Mouse (Mus musculus): ENCODE measurements around the gene Klhl5. TPM values are rescaled to one million over a fixed set of nuclear protein-coding genes. Genes with fewer than 3 reads are reported as not detected.

Gene Klhl5
- total RNA-seq, 1 experiment = 5.0 TPM

GRCm38 (mm10) chr5:65074693-65075092, 32.6 kb upstream of the Klhl5 start:
- no peaks in the 10 kb centered on the region for H3K36me3 ChIP-seq (ENCODE audit: control insufficient read depth, insufficient read depth, low read length, poor library complexity, severe bottlenecking)
- no peak overlapping the region for H3K27ac ChIP-seq (ENCODE audit: insufficient read depth, low read depth, low read length, poor library complexity, severe bottlenecking)
- in situ Hi-C loops (cut with MboI; ENCODE audit: low sequenced_read_pairs in 2 of 2, unreplicated experiment in 2 of 2) = no loop called here
- H3K9me3 ChIP-seq (ENCODE audit: control insufficient read depth, insufficient read depth, low read depth, low read length) = no peaks in the 10 kb centered on the region
- no peak overlapping the region for H3K9ac ChIP-seq (ENCODE audit: insufficient read depth, low read depth, low read length, poor library complexity, severe bottlenecking)
- no peak overlapping the region for H3K4me3 ChIP-seq (ENCODE audit: insufficient read depth in 1 of 2, low read depth in 1 of 2, low read length in 2 of 2, poor library complexity in 1 of 2, severe bottlenecking in 1 of 2)
- no peak for TF ChIP-seq ZC3H11A (IDR thresholded peaks at IDR 0.05; ENCODE audit: borderline replicate concordance, low read depth, low read length)
- no peak for TF ChIP-seq MAFK (IDR thresholded peaks at IDR 0.05; ENCODE audit: insufficient read depth, low read depth, low read length)
- TF ChIP-seq HCFC1 (IDR thresholded peaks at IDR 0.05; ENCODE audit: borderline replicate concordance, insufficient read depth, low read length) = no peak
- no peak for TF ChIP-seq CHD2 (IDR thresholded peaks at IDR 0.05; ENCODE audit: low read depth, low read length)
- no peak for TF ChIP-seq ZNF384 (IDR thresholded peaks at IDR 0.05; ENCODE audit: low read depth, low read length)
- H3K4me1 ChIP-seq (ENCODE audit: control insufficient read depth in 2 of 2, insufficient read depth in 2 of 2, low read length in 2 of 2, poor library complexity in 1 of 2) = peaks cover 0 to 4% of the 10 kb centered on the region in 2 experiments; a peak in 1 of 4 replicates
- DNase-seq (ENCODE audit: low read depth, low spot score) = no peak

GRCm38 (mm10) chr5:65076087-65076486, 31.3 kb upstream of the Klhl5 start:
- Histone ChIP-seq H3K4me3 (ENCODE audit: insufficient read depth in 1 of 2, low read depth in 1 of 2, low read length in 2 of 2, poor library complexity in 1 of 2, severe bottlenecking in 1 of 2) (no peak overlapping the region), H3K27ac (ENCODE audit: insufficient read depth, low read depth, low read length, poor library complexity, severe bottlenecking) (no peak overlapping the region), H3K36me3 (ENCODE audit: control insufficient read depth, insufficient read depth, low read length, poor library complexity, severe bottlenecking) (no peaks in the 10 kb centered on the region), H3K9me3 (ENCODE audit: control insufficient read depth, insufficient read depth, low read depth, low read length) (no peaks in the 10 kb centered on the region), H3K9ac (ENCODE audit: insufficient read depth, low read depth, low read length, poor library complexity, severe bottlenecking) (no peak overlapping the region), H3K4me1 (ENCODE audit: control insufficient read depth in 2 of 2, insufficient read depth in 2 of 2, low read length in 2 of 2, poor library complexity in 1 of 2) (peaks cover 0 to 4% of the 10 kb centered on the region in 2 experiments; a peak in 1 of 4 replicates)
- TF ChIP-seq HCFC1 (IDR thresholded peaks at IDR 0.05; ENCODE audit: borderline replicate concordance, insufficient read depth, low read length) (no peak), MAFK (IDR thresholded peaks at IDR 0.05; ENCODE audit: insufficient read depth, low read depth, low read length) (no peak), ZC3H11A (IDR thresholded peaks at IDR 0.05; ENCODE audit: borderline replicate concordance, low read depth, low read length) (no peak), ZNF384 (IDR thresholded peaks at IDR 0.05; ENCODE audit: low read depth, low read length) (no peak), CHD2 (IDR thresholded peaks at IDR 0.05; ENCODE audit: low read depth, low read length) (no peak)
- DNase-seq (ENCODE audit: low read depth, low spot score) = no peak
- in situ Hi-C loops (cut with MboI; ENCODE audit: low sequenced_read_pairs in 2 of 2, unreplicated experiment in 2 of 2) = no loop called here

DNA sequence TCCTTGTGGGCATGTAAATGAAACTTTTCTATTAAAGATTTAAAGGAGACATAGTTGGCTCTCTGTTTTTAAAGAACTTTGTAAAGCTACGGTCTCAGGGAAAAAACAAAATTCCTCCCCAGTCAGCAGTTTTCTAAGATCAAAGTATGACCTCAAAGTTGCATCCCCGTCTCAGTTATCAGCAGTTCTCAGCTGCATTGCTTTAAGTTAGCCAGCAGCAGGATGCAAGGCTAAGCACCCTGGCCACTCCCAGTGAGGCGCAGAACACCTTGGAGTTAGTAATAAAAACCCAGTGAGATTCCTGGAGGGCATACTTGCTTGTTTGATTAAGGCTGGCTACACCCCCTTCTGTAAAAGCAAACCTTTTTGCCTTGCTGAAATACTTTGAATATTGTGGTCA, 30.6 kb upstream of the Klhl5 start:
- Histone ChIP-seq H3K27ac (ENCODE audit: insufficient read depth, low read depth, low read length, poor library complexity, severe bottlenecking) (no peak overlapping the region), H3K36me3 (ENCODE audit: control insufficient read depth, insufficient read depth, low read length, poor library complexity, severe bottlenecking) (no peaks in the 10 kb centered on the region), H3K4me1 (ENCODE audit: control insufficient read depth in 2 of 2, insufficient read depth in 2 of 2, low read length in 2 of 2, poor library complexity in 1 of 2) (peaks cover 0 to 4% of the 10 kb centered on the region in 2 experiments; a peak in 1 of 4 replicates), H3K4me3 (ENCODE audit: insufficient read depth in 1 of 2, low read depth in 1 of 2, low read length in 2 of 2, poor library complexity in 1 of 2, severe bottlenecking in 1 of 2) (no peak overlapping the region), H3K9me3 (ENCODE audit: control insufficient read depth, insufficient read depth, low read depth, low read length) (no peaks in the 10 kb centered on the region), H3K9ac (ENCODE audit: insufficient read depth, low read depth, low read length, poor library complexity, severe bottlenecking) (no peak overlapping the region)
- in situ Hi-C loops (cut with MboI; ENCODE audit: low sequenced_read_pairs in 2 of 2, unreplicated experiment in 2 of 2) = no loop called here
- DNase-seq (ENCODE audit: low read depth, low spot score) = no peak
- no peak for TF ChIP-seq CHD2 (IDR thresholded peaks at IDR 0.05; ENCODE audit: low read depth, low read length)
- no peak for TF ChIP-seq ZC3H11A (IDR thresholded peaks at IDR 0.05; ENCODE audit: borderline replicate concordance, low read depth, low read length)
- TF ChIP-seq MAFK (IDR thresholded peaks at IDR 0.05; ENCODE audit: insufficient read depth, low read depth, low read length) = peak; percentile 55; the same call in 1 of the 2 replicates

DNA sequence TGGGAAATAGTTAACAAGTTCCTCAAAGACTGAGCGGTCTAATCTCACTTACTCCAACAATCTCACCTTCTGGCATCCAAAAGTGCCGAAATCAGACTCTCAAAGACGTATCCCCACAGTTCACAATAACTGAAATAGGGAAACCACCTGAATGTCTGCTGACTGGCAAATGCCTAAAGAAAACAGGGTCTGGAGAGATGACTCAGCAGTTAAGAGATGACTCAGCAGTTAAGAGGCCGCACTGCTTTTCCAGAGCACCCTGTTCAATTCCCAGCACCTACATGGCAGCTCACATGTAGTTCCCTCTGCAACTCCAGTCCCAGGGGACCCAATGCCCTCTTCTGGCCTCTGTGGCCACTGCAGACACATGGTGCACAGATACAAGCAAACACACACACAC, 29.3 kb upstream of the Klhl5 start:
- Histone ChIP-seq H3K9me3 (ENCODE audit: control insufficient read depth, insufficient read depth, low read depth, low read length) (no peaks in the 10 kb centered on the region), H3K9ac (ENCODE audit: insufficient read depth, low read depth, low read length, poor library complexity, severe bottlenecking) (no peak overlapping the region; the same call in 1 of the 2 replicates), H3K4me3 (ENCODE audit: insufficient read depth in 1 of 2, low read depth in 1 of 2, low read length in 2 of 2, poor library complexity in 1 of 2, severe bottlenecking in 1 of 2) (no peak overlapping the region), H3K27ac (ENCODE audit: insufficient read depth, low read depth, low read length, poor library complexity, severe bottlenecking) (no peak overlapping the region), H3K4me1 (ENCODE audit: control insufficient read depth in 2 of 2, insufficient read depth in 2 of 2, low read length in 2 of 2, poor library complexity in 1 of 2) (peaks cover 0 to 4% of the 10 kb centered on the region in 2 experiments; a peak in 1 of 4 replicates), H3K36me3 (ENCODE audit: control insufficient read depth, insufficient read depth, low read length, poor library complexity, severe bottlenecking) (no peaks in the 10 kb centered on the region)
- in situ Hi-C loops (cut with MboI; ENCODE audit: low sequenced_read_pairs in 2 of 2, unreplicated experiment in 2 of 2) = no loop called here
- TF ChIP-seq MAFK (IDR thresholded peaks at IDR 0.05; ENCODE audit: insufficient read depth, low read depth, low read length) = peak; percentile 99
- no peak for TF ChIP-seq CHD2 (IDR thresholded peaks at IDR 0.05; ENCODE audit: low read depth, low read length)
- no peak for TF ChIP-seq HCFC1 (IDR thresholded peaks at IDR 0.05; ENCODE audit: borderline replicate concordance, insufficient read depth, low read length)
- no peak for DNase-seq (ENCODE audit: low read depth, low spot score)

GRCm38 (mm10) chr5:65079881-65080280, 27.5 kb upstream of the Klhl5 start:
- H3K36me3 ChIP-seq (ENCODE audit: control insufficient read depth, insufficient read depth, low read length, poor library complexity, severe bottlenecking) = no peaks in the 10 kb centered on the region
- in situ Hi-C loops (cut with MboI; ENCODE audit: low sequenced_read_pairs in 2 of 2, unreplicated experiment in 2 of 2) = no loop called here
- no peak for TF ChIP-seq MAFK (IDR thresholded peaks at IDR 0.05; ENCODE audit: insufficient read depth, low read depth, low read length)
- TF ChIP-seq CHD2 (IDR thresholded peaks at IDR 0.05; ENCODE audit: low read depth, low read length) = no peak
- TF ChIP-seq ZC3H11A (IDR thresholded peaks at IDR 0.05; ENCODE audit: borderline replicate concordance, low read depth, low read length) = no peak
- no peak for TF ChIP-seq HCFC1 (IDR thresholded peaks at IDR 0.05; ENCODE audit: borderline replicate concordance, insufficient read depth, low read length)
- no peak for TF ChIP-seq ZNF384 (IDR thresholded peaks at IDR 0.05; ENCODE audit: low read depth, low read length)
- peaks cover 0 to 4% of the 10 kb centered on the region in 2 experiments; a peak in 1 of 4 replicates for H3K4me1 ChIP-seq (ENCODE audit: control insufficient read depth in 2 of 2, insufficient read depth in 2 of 2, low read length in 2 of 2, poor library complexity in 1 of 2)
- no peak overlapping the region for H3K9ac ChIP-seq (ENCODE audit: insufficient read depth, low read depth, low read length, poor library complexity, severe bottlenecking)
- no peaks in the 10 kb centered on the region for H3K9me3 ChIP-seq (ENCODE audit: control insufficient read depth, insufficient read depth, low read depth, low read length)
- no peak overlapping the region for H3K27ac ChIP-seq (ENCODE audit: insufficient read depth, low read depth, low read length, poor library complexity, severe bottlenecking)
- H3K4me3 ChIP-seq (ENCODE audit: insufficient read depth in 1 of 2, low read depth in 1 of 2, low read length in 2 of 2, poor library complexity in 1 of 2, severe bottlenecking in 1 of 2) = no peak overlapping the region
- DNase-seq (ENCODE audit: low read depth, low spot score) = no peak

All from ES-E14 (cell line).